Mouse (Mus musculus) left cerebral cortex, postnatal 25 days (tissue): ENCODE data around the gene Ostc. TPM values are rescaled to one million over a fixed set of nuclear protein-coding genes. Genes with fewer than 3 reads are reported as not detected.

Experiments used
- DNase-seq, 2 experiments: peaks; one replicate each; pipeline ENCODE4 v3.0.0; 2022; ENCODE audit warnings: low spot score in 2 of 2, mixed read lengths in 1 of 2
- intact Hi-C: fragments of 180-260 bp; cut with DNase I; formaldehyde crosslinking; loops from one replicate; pipeline ENCODE4 v1.15.1; 2025
- total RNA-seq, 2 experiments: library from RNA; stranded (reverse); gene quantifications; 2 replicates each; pipeline ENCODE4 v1.2.3; 2021

Gene Ostc
- total RNA-seq, 2 experiments from 2014 or later, result 64.7 to 66.8 TPM

DNA sequence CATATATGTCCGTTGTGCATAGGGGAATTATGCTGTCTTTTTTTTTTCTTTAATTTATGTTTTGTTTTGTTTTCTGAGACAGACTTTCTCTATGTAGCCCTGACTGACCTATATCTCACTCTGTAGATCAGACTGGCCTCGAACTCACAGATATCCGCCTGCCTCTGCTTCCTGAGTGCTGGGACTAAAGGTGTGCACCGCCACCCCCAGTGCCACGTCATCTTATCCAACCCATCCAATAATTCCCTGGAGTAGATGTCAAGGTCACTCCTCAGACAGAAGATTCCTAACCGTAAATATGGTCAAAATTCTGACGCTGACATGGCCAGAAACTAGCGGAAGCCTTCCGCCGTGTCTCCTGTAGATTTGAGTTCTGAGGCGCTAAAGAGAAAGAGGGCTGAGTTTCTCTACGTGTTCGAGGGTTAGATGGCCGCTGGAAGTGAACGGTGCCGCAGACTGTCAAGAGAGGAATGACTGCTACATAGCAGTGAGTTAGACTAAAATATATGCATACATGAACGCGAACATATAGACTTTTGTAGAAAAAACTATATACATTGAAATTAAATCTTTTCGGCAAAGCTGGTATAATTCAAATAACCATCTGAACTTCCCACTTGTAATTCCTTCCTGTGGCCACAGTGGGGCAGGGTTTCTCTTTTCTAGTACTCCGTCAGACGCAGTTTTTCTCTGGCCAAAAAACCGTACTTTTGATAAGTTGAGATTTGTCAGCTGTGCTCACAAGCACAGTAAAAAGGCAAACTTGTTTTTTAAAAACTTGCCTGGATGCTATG lies 5.7 kb upstream of the Ostc start:
- intact Hi-C loops, result loop anchor here (2.0 kb wide), 1 partner anchor 530 kb away; no protein-coding TSS in a partner anchor
- DNase-seq, result peak; percentile 69 to 79

DNA sequence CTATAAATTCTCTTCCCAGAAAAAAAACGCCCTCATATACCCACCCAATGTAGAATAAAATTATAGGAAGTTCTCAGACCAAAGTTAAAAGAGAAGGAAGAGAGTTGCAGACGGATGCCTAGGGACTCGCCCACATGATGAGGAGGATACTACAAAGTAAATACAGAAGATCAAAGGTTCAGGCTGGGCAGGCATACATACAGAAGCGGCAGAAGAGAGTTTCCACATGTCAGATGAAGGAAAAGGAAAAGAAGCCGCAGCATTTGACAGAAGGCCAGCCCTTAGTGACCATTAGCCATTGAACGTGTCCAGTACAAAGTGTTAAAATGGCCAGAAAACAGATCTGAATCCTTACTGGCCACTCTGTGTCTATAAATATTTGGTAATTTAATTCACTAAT lies 3.6 kb upstream of the Ostc start:
- no peak for DNase-seq
- intact Hi-C loops, result no loop called here

DNA sequence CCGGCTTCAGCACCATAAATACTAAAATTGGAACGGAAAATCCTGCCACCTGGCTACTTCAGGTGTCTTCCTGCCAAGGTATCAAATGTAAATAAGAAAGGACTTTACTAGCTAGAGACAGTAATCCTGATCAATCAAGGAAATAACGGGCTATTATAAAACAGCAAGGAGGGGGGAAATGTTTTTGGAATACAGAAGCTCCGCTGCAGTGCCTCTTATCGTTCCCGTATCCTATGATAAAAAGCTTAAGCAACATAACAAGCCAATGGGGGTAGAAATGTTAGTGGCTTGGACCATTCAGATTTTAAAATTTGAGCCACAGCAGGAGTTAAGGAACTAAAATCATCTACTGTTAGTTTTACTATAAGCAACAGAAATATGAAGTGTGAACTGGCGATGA lies 859 bp upstream of the Ostc start:
- intact Hi-C loops, result no loop called here
- no peak for DNase-seq

DNA sequence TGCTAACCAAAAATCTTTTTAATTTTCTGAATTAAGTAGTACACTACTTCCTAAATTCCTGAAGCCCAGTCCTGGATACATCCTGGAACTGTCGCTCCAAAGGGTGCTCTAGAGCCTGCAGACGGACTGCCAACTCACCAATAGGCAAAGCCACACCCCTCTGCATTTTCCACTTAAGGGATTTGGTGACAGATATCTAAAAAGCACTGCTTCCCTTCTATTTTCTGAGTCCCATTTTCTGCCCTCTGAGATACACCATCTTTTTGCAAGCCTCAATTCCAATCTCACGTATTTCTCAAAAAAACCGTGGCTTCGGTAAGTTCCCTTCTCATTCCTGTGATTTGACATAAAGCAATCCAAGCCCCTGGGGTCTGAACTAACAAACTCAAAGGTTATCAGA lies 715 bp downstream of the Ostc start:
- no peak for DNase-seq
- intact Hi-C loops, result no loop called here

DNA sequence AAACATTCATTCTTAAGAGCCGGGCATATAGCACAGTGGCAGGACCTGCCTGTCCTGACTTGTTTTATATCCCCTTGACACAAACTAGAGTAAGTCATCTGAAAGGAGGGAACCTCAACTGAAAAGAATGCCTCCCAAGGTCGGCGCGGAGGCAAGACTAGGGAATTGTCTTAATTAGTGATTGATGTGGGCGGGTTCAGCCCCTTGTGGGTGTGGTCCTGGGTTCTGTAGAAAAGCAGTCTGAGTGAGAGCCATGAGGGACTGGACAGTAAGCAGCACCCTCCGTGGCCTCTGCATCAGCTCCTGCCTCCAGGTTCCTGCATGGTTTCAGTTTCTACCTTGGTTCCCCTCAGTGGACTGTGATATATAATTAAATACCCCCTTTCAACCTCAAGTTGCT lies 7.0 kb downstream of the Ostc start:
- no peak for DNase-seq
- intact Hi-C loops, result no loop called here

DNA sequence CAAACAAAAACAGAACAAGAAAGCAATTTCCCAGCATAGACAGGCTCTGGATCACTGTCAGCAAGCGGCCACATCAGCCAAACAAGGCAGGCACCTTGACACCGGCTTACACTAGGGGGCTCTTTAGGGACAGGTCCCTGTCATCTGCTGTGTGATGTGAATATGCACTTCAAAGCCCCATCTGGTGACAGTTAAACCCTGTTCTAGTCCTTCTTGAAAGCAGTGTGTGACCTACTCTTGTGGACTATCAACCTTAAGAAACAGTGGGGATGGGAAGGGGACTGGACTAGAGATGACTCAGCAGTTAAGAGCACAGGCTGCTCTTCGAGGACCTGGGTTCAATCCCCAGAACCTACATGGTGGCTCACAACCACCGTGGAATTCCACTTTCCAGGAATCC lies 11.6 kb downstream of the Ostc start:
- intact Hi-C loops, result loop anchor here (10.0 kb wide), 1 partner anchor 793 kb away; the partner anchor contains the start of gene Casp6
- no peak for DNase-seq

DNA sequence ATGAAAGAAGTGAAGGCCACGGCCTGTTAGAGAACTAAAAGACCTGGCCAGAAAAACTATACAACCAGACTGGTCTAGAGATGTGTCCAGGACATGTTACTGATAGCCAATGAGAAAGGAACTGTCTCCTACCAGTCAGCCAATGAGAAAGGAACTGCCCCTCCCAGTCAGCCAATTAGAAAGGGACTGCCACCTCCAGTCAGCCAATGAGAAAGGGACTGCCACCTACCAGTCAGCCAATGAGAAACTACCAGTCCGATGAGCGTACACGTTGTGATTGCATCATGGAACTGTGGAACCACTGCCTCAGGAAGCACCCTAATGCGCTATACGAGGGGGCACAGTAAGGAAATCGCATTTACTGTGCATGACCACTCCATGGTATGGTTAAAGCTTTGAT lies 14.5 kb downstream of the Ostc start:
- no peak for DNase-seq
- intact Hi-C loops, result loop anchor here (5.0 to 10.0 kb wide), 2 partner anchors 512 to 790 kb away; partner anchors contain the start of gene Casp6

DNA sequence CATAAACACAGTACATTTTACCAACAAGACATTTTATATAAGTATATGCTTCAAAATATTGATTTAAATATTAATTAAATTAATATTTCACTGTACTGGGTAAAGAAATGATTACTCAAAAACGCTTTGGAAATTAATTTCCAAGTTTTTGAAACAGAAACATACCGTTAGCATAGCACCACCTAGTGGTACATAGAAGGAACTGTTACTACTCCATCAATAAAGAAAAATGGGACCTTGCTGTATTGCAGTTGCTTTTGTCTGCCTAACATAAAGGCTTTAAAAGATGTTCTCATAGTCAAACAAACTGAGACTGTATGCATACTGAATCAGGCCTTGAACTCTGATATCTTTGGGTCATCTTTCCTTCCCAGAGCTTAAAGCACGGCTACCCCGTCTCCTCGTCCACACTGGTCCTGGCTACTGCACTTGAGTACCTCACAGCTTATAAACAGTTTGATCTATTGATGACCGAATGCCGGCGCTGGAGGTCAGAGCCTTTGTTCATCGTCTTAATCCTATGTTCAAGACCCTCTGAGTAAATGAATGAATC lies 15.1 kb downstream of the Ostc start:
- intact Hi-C loops, result loop anchor here (5.0 to 10.0 kb wide), 2 partner anchors 512 to 789 kb away; partner anchors contain the start of gene Casp6
- no peak for DNase-seq

DNA sequence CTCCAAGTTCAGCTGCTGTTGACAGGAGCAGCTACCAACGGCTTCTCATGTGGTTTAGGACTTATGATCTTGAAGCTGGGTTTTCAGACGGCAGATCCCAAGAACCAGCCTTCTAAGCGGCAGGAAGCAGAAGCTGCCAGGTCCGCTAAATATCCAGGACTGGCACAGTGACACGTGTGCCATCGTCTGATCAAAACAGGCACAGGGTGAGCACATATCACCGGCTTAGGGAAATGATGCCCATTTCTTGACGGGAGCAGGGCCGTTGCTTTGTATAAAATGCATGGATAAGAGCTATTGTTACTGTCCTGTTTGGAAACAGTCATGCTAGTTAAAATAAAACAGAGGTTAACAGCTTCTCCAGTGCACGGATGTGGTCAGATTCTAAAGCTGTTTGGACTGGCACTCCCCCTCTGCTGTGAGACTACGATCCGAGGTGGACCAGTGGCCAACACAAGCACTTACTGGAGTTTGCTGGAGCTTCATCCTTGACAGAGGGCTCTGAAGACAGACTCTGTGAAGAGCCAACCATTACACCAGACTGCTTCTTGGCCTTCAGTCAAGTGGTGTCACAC lies 17.6 kb downstream of the Ostc start:
- no peak for DNase-seq
- intact Hi-C loops, result loop anchor here (5.0 to 10.0 kb wide), 2 partner anchors 509 to 787 kb away; partner anchors contain the start of gene Casp6

DNA sequence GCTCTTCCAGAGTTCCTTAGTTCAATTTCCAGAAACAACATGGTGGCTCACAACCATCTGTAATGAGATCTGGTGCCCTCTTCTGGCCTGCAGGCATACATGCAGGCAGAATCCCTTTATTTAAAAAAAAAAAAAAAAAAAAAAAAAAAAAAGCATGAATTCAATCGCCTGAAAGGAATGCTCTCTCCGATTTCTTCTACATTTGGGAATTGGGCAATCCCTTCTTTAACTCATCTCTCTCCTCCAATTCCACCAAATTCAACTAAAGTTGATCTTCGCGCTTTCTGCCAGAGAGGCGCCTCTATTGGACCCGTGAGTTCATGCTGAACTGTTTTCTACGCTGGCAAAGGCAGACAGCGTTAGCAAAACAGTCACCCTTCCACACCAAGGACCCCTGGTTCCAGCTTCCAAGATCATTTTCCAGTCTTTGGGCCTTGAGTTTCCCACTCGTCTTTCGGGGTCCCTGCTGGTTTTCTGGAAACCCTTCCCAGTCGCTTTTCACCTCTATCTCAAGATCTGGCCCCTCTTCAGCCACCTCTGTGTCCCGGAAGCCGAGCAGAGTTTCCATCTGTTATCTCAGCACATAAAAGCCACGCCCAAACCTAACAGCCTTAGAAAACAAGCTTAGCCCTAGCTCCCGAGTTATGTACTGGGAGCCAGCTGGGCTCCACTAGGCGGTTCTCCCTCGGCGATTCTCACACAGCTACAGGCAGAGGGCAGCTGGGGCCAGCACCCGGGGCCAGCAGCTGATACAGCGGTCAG lies 18.2 kb downstream of the Ostc start:
- intact Hi-C loops, result loop anchor here (5.0 to 10.0 kb wide), 2 partner anchors 509 to 786 kb away; partner anchors contain the start of gene Casp6
- DNase-seq, result no peak

DNA sequence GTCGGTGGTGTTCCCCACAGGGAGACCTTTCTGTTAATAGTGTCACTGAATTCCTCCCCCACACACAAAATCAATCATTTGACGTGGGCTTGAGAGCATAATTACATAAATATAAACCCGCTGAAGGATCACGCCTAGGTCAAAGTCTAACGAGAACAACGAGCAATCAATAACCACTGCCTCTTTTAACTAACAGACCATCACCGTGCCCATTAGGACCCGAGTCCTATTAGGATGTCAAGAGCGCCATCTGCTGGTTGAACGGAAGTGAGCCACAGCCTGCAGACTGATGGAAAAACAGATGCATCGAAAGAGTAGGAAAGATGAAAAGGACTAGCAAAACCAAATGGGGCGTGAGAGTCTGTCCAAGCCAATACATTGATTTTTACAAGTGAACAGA lies 19.6 kb downstream of the Ostc start:
- peak; percentile 85 for DNase-seq
- intact Hi-C loops, result loop anchor here (1.0 to 10.0 kb wide), 4 partner anchors 81 to 785 kb away; partner anchors contain the start of gene Casp6

DNA sequence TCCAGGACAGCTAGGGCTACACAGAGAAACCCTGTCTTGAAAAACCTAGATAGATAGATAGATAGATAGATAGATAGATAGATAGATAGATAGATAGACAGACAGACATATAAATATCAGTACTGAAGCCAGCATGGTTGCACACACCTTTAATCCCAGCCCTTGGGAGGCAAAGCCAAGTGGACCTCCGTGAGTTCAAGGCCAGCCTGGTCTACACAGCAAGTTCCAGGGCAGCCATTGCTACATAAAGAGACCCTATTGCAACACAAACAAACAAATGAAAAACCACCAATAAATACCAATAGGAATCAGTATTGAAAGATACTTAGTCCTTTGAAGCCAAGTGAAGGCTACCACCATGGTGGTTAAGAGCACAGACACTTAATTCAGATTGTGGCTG lies 22.2 kb downstream of the Ostc start:
- intact Hi-C loops, result no loop called here
- DNase-seq, result no peak

DNA sequence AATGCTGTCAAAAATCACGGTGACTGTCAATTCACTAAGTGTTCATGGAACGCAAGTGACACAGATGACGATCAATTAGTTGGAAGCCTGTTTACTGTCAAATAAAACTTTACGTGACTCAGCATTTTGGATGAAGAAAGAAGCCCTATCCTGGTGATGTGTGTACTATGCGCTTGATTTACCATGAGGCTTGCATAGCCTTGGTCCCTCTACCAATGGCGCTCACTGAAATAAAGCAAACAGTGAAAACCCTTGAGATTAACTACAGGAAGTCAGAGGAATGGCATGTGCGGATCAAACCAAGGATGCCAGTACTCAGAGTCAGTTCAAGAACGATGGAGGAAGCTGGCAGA lies 24.3 kb downstream of the Ostc start:
- intact Hi-C loops, result no loop called here
- no peak for DNase-seq

DNA sequence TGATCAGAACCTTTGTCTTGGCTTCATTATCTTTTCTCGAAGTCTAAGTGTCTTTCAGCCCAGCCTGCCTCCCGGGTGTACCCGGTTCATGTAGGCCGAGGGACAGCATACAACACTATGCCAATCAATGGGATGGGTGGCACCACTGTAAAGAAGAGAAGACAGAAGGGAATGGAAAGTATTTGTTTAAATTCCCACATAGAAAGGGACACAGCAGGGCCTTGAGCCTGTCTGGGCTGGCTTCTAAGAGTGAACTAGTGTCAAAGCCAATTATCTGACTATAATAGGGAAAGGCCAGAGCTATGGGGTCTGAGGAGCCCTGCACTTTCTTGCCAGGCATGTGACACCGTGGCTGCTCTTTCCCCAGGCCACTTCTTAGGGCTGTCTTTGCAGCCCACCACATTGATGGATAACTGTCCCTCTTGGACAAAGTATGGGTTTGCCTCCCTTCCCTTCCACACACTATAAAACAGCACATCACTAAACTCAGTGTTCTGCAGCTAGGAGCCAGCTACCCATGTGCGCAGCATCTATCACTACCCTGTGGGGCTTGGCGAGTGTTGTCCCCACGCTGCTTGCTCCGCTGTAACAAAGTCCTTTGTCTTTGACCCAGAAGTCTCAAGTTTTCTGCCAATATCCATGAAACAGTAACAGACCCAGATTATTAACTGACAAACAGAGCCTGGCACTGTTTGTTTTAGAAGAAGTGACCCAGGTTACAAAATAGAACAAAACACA lies 24.8 kb downstream of the Ostc start:
- DNase-seq, result no peak
- intact Hi-C loops, result no loop called here

DNA sequence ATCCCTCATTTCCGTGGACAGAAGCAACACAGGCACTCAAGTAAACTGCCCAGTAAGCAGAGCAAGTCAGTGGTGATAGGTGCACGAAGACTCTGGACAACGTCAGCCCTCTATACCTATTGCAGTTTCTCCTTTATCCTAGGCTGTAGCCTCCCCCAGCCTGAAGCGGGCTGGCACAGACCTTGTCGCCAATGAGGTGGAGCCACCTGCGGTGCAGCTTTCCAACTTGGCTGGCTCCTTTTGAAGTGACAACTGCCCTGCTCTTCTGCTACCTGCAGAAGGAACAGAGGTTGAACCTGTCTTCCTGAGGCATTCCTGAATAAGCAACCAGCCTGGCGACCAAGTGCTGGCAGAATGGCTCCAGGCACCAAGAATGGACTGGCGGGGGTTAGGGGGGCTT lies 25.4 kb downstream of the Ostc start:
- DNase-seq, result no peak

DNA sequence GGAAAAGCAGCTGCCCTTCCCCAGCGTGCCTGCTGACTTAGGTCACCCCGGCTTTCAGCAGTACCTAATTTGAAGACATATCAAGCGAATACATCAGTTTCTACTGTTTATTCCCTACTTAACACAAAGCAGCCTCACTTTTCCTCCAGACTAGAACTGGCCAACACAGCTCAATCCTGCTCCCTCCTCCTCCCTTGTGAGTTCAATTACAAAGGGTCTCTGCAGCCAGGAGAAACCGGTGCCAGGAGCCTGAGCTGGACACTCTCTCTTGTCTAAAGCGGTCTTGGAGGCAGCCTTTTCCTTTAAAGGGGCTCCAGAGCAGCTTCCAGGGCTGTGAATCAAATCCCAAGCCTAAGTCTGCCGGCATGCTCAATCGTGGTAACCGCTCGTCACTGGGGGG lies 27.1 kb downstream of the Ostc start:
- no peak for DNase-seq
- intact Hi-C loops, result no loop called here

More for the DNA sequence above, 25.4 kb downstream of the Ostc start:
- intact Hi-C loops, result no loop called here

DNA sequence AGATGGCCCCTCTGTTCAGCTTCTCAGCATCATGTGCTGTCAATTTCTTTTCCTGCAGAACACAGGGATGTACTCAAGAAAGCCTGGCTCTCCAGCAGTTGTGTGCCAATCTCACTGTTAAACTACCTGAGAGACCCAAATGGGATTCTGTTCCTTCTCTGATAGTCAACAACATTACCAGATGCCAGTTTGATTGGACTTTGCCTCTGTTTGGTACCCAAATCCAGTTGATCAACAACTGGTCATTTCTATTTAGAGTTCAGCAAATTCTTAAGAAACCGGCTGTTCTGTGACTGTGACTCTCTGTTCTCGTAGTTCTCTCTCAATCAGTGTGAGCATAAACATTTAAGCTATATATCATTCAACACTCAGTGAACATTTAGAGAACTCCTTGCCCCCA lies 28.0 kb downstream of the Ostc start:
- no peak for DNase-seq
- intact Hi-C loops, result no loop called here

DNA sequence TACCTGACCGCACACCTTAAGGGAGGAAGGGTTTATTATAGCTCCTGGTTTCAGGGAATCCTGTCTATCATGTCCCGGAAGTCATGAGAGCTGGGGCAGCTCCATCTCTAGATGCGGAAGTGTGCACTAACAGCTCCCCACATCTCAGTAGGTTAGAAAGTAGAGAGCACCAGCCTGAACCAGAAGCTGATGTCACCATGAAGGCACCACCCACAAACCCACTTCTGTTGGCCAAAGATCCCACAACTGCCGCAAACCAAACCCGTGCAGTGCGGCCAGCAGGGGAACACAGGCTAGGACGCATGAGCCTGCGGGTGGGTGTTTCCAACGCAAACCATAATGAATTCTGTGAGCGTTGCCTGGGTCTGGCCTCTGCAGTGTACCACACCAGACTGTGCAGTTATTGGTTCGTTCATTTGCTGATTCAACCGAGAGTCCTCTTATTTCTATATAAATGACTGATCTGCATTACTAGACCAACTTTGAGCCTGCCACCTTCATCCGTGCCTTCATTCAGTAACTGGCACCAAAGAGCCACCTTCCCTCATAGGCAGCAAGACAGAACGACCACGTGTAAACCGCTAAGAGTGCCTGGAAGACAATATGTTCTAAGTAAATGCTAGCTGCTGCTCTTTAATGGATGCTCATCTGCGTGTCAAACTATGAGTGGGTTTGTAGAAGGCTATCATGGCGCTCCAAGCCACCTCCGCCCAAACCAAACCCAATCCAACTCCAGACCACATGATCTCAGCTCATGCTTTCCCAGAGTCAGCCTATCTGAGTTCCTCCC lies 31.4 kb downstream of the Ostc start:
- no peak for DNase-seq
- intact Hi-C loops, result no loop called here

DNA sequence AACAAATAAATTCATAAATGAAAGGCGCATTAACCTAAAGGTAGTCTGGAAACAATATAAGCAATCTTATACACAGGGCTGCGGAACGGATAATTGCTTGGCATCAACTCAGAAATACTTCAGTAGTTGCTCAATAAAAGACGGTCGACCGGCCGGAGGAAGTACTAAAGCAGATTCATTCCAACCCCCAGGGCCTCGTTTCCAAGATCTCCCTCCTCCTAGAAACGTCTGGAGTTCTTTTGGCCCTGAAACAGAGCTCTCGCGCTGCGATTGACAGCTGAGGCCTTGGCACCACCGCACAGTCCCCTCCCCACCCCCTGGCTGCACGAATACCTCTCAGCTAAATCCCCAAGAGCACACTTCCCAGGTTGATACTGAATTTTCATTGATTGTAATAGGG lies 38.0 kb downstream of the Ostc start:
- no peak for DNase-seq
- intact Hi-C loops, result no loop called here
